Mouse (Mus musculus): Measurements from ENCODE around the gene Ttll5. TPM values are rescaled to one million over a fixed set of nuclear protein-coding genes. Genes with fewer than 3 reads are reported as not detected.

Ttll5 gene
- total RNA-seq, 2 experiments from 2014 or later = 13.1 to 24.7 TPM

DNA sequence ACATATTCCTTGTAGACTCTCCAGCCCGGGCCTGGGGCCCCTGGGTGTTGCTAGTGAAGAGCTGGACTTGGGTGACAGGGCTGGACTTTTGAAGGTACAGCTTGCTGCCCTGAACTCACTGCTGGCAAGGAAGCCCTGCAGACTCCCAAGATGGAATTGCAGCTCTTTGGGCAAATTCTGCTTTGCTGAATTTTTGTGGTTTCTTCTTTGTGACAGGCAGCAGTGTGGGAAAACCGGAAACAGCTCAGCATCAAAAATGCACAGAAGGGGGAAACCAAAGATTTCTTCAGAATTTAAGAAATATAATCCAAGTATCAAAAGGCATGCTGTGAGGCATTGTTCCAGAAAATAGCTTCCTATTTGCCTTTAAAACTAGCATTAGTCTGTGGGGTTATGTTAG lies 189.7 kb downstream of the Ttll5 start:
- no peak for DNase-seq

DNA sequence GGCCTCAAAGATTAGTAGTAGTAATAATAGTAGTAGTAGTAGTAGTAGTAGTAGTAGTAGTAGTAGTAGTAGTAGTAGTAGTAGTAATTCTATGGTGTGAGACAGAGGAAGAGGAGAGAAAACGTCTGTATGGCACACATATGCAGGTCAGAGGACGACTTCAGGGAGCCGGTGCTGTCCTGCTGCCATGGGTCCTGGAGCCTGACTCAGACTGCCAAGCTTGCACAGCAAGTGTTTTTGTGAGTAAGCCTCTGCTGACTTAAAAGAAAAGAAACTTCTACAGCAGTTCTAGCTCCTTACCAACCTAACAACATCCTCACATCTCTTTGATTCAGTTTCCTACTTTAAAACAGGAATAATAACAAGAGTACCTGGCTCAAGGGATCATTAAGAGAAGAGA lies 190.2 kb downstream of the Ttll5 start:
- no peak for DNase-seq

DNA sequence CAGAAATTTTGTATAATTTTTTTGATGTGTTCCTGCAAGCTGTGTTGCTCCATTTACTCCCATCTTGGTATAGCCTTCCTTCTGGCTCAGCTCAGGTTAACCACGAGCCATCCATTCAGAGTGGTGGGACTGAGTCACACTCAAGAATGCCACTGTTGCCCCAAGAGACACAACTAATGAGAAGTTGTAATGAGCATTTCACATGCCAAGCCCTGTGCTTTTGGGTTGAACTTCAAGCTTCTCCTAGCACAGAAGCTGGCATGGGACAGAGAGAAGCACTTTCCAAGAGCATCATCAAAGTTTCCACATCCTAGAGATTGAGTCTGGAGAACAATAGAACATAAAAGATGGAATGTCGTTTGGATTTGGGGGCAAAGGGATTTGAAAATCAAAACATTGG lies 190.7 kb downstream of the Ttll5 start:
- no peak for DNase-seq

DNA sequence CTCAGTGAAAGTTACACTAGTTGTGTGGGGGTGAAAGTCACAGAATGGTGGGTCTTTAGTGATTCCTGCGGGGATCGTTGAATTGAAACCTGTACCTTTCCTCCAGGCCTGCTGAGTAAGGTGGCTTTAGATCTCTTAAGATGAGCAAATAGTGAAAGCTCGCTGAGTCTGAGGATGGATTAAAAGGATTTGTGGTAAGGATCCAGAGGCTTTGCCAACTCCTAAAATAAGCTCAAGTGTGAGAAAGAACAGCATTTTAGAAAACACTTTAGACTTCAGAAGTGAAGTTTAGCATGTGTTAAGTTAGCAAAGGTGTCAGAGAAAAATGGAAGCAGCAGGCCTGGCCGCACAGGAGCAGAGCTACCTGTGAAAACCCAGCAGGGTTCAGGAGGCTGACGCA lies 192.9 kb downstream of the Ttll5 start:
- no peak for DNase-seq

DNA sequence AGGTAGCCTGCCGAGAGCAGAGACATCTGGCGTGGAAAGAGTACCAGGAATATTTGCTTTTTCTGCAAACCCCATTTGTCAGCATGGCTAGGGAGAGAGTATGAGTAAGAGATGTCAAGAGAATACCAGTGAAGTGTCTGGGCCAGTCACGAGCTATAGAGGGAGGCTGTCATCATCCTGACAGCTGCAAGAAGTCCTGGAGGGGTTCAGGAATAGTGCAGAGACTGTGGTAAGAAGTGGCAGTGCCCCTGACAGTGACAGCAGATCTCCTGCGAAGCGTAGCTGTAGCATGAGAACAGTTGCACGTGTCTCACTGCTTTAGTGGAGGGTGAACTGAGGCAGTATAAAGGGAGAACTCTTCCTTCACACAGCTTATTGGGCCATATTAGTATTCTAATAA lies 197.1 kb downstream of the Ttll5 start:
- no peak for DNase-seq

DNA sequence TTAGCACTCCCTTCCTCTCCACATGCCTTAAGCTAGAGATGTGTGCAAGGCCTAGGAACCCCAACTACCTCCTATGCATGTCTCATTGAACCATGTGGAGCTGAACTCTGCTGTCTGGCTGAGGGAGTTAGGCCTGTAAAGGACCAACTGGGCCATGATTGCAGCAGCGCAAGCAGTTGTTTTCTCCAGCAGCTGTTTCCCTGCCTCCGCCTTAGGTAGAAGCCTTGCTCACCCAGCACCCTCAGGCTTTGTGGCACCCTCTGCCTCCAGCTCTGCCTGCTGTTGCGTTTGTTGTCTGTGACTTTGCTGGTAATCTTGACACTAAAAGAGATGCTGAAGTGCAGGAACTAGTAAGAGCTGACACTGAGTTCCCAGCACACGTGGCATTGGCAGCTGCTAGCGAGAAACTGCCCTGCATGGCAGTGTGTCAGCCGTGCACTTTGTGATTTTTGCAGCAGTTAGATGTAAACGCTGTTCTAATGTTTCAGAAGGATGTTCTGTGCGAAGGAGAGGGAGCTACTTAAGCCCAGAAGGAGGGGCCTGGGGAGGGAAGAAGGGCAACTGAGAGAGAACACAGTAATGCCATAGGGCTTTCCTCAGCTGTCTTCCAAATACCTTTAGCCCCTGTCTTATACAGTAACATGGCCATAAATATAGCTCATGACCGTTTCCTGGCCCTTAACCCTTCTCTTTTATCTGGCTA lies 198.0 kb downstream of the Ttll5 start:
- no peak for DNase-seq

DNA sequence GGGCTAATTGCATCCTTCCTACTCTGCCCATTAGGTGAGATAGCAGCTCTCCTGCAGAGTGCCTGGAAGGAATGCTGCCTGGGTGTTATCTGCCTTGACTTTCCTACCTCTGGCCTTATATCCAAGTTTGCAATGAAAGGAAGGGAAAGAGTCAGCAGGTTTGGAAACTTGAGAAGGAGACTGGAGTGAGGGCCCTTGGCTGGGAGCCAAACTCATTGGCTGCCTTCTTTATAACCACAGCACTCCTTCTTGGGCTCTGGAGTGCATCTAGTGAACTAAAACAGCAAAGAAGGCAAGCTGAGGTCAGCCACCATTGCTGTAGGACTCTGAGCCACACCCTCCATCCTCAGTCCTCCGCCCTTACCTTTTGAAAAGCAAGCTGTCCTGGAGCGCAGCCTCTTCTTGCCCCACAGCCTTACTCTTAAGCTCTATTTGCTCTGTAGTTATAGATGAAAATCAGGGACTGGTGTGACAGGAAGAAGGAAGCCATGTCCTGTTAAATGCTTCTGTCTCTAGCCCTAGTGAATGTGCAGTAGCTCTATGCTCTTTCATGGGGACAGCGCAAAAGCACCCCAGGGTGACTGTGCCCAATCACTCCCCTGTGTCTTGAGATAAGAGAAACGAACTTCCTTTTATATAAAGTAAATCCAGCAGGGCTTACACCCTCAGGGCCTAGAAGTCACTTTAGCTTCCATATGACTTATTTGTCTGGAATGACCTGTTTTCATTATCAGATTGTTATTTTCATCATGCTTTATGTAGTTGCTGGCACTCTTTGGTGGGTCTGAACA lies 198.8 kb downstream of the Ttll5 start:
- peak; percentile 36 for DNase-seq

DNA sequence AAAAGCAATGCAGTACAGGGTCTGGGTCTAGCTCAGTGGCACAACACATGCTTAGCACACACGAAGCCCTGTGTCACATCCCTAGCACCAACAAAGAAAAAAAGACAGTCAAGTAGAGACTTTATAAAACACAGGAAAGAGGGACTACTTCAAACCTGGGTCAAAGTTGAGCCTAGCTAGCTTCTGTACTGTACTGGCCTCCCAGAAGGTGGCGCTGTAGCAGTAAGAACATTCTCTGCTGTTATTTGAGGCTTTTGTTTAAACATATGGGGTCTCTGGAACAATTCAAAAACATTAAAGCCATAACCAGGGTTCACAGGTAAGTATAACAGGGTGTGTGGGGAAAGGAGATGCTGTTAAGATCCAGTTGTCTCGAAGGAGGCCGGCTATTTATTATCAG lies 200.0 kb downstream of the Ttll5 start:
- DNase-seq = peak; percentile 58

DNA sequence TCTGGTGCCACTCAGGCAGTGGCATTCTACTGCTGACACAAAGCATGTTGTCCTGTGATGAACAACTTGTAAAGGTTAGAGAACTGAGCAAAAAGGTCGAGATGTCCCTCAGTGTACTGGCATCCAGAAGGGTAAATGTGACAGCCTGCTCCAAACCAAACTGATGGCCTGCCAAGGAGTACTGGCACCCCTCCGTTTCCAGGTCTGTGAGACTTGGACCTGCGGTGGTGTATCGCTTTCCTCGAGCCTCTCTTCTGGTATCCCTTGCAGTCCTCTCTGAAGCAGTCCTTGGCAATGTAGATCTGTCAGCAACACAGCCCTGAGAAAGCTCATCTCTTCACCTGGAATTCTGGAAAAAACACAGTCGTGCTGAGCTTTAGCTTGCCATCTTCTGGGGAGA lies 201.0 kb downstream of the Ttll5 start:
- no peak for DNase-seq

DNA sequence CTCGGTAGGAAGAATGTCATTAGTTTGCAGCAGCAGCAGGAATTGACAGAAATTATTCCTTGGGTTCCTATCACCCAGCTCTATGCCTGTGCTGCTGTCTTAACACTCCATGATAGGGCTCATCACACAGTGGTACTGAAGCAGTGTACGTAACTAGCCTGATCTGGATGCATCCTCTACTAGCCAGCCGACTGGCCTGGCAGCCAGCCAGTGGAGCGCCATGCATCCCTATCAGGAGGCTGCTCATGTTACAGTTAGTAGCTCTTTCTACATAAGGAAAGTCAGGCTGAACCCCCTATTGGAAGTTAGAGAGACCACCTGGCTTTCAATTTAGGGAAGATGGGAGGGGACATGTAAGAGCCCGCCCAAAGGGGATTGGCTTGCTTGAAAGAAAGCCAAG lies 202.5 kb downstream of the Ttll5 start:
- peak; percentile 36 for DNase-seq

DNA sequence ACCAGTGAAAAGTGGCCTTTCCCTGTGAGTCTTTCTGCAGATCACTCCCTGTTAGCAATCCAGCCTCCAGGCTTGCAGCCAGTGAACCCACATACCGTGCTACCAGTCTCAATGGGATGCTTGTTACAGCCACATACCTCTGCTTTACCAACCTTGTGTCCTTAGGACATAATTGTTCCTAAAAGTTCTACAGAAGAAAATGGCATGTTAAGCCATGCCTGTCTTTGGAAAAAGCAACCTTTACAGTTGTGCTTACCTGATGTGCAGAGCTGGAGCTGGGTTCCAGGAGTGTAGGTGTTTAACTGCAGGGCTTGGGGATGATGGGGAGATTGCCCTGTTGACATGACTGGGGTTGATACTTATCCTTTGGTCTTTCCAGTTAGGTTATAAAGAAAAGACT lies 203.3 kb downstream of the Ttll5 start:
- DNase-seq = no peak

DNA sequence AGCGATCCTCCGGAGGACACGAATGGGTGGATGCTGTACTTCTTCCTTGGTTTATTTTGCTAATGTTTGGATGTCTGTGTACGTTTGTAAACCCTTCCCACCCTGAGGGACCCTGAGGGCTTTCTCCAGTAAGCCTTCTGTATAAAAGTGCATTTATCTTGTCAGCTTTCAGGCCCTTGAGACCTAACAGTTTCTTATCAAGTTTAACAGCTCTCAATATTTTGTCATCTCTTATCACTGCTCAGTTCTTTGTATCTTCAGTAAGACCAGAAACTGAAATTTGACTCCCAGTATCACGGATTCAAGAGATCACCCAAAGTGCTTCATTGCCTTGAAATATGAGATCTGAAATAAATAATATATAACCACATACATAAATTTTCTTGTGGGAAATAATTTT lies 206.5 kb downstream of the Ttll5 start:
- DNase-seq = no peak

DNA sequence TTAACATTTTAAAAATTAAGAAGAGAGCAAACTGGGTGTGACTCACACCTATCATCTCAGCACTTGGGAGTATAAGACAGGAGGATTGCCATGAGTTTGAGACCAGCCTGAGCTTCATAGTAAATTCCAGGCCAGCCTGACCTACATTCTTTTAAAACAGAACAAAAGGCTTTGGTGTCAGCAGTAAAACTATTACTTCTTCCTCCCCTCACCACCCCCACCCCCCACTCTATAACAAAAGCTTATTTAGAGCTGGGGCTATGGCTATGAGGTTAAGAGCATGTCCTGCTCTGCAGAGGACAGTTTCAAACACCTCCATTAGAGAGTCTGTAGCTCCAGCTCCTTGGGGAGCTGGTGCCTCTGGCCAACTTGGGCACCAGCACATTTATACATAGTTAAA lies 211.1 kb downstream of the Ttll5 start:
- no peak for DNase-seq

DNA sequence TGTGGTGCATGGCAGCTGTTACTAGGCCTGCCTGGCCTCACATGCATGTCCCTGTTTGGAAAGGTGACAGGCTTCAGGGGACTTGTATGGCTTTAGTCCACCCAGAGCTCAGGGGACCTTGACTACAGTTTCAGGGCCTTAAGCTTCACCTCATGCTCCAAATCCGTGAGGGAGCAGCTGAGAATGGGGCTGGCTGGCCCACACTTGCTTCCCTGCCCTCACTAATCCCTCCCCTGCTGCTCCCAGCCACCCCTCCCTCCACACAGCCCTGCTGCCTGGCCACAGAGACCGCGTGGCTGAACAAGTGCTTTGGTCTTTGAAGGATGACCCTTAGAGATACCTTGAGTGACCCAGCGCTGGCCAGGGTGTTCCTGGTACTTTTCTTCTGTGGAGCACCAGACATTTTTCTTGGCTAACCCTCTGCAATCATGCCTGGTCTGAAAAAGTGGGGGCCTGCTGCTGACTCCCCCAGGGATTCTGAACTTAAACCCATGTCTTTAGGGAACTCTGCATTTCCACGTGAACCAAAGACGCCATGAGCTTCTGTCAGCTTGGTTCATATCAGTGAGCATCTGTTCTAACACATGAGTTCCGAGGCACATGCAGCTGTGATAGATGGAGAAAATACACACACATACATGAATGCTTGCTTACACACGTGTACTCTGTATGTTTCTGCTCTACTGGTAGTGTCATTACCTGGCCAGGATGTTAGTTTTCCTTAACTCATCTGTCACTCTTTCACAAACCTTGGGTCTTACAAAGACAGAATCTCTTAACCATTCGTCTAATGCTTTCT lies 212.1 kb downstream of the Ttll5 start:
- peak; percentile 21 for DNase-seq

DNA sequence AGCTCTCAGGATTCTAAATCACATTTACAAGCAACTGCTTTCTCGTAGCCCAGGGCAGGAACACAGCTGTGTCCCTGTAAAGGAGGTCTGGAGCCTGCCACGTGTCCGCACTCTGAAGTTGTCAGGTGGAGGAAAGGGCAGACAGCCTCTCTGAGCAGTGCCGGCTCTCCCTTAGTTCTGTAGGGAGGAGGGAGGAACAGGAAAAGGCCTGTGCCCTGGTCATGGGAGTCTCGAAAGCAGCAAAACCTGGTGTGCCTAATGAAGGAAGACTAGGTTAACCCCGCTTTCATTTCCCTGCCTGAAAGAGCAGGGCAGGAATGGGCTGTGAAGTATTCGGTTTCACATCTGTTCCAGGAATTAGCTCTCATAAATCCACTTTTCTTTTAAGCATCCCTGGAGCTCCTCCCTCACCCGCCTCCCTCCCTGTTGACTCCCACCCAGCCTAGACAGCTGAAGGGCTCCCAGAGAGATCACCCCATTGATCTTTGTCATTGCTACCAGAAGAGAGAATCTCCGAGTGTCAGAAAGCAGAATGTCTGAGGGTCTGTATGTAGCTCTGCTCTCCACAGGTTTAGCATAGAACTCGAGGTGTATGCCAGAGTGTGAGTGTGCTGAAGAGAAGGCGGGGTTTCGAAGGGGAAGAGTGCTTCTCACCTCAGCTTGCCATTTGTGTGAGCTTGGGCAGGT lies 212.9 kb downstream of the Ttll5 start:
- peak; percentile 19 for DNase-seq

DNA sequence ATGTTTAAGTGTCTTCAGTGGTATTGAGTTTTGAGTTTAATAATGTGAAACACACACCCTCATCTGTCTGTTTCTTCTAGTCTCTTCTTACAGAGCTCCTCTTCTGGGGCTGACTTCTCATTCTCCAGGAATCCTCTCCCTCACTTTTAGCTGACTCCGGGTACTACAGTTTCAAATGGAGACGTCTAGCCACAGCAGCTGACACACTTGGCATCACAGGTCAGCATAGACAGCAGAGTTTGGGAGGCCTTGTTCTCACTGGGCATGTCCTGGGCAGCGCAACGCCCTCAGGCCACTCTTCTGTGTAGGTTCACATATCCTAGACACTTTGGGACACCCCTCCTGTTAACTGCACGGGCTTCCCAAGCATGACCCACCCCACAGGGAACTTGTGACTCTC lies 214.6 kb downstream of the Ttll5 start:
- DNase-seq = no peak

DNA sequence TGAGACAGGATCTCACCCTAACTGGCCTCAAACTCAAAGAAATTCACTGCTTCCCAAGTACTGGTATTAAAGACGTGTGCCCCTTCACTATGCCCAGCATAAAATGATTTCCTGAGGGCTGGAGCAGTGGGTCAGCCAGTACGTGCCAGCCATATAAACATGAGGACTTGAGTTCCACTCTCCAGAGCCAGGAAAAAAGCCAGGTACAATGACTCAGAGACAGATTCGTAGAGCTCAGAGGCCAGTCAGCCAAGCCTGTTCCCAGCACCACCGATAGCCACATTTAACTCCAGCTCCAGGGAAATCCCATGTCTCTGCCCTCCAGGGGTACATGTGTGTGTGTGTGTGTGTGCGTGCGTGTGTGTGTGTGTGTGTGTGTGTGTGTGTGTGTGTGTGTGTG lies 215.3 kb downstream of the Ttll5 start:
- no peak for DNase-seq

DNA sequence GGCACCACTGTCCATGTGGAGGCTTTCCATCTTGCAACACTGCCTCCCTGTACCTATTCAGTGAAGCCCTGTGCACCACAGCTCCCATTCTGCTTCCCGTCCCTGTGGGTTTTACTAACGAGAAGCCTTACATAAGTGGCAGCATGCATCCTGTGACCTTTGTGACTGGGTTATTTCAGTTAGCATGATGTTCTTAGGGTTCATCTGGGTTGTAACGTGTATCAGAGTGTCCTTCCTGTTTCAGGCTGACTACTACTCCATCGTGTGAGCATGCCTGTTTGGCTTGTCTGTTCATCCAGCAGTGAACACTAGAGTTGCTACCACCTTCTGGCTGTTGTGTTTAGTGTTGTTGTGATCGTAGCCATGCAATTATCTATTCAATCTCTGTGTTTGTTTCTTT lies 221.7 kb downstream of the Ttll5 start:
- DNase-seq = no peak

DNA sequence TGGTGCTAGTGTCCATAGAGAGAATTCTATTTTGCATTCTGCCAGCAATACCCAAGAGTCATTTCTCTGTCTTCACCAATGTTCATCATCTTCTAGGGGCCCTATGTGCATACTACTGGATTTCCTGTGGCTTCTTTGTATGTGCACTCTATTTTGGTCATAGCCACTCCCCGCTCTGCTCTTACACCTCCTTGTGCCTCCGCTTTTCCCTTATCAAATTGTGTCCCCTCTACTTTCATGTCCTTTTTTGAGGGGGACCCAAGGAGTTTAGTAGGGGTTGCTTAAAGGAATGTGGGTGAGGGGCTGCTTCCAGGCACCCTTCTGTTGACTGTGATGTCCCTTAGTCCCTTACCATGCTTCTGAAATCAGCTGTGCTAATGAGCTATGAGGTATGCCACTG lies 222.3 kb downstream of the Ttll5 start:
- no peak for DNase-seq

DNA sequence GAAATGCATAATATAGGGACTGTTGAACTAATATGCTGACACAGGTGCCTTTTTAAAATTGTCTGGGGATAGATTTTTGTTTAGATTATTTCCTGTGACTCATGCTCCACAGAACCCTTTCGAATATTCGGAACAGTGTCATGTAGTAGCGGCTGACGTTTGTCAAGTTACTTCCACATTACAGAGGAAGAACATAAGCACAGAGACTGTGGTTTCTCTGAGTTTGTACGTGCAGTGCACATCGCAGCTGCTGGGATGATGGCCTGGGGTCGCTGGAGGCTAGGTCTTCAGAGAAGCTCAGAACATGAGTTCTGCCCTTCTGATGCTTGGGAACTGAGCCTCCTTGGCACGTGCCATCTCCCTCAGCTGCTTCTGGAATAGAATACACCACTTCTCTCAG lies 222.9 kb downstream of the Ttll5 start:
- no peak for DNase-seq

DNA sequence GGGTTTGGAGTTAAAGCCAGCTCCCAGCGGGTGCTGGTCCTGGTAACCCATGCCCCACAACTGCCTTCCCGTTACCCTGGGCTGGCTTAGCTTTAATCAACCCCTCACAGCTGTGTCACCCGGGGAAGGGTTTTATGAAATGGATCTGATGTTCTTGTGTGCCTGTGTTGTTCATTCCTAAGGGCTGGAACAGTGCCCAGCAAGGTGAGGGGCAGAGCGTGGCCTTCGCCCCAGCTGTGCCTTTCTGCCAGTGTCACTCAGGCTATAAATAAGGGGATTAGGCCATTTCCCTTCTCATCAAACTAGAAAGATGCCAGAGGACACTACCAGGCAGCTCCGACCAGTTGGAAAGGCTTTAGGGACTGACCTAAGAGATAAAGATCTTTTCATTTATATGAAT lies 225.4 kb downstream of the Ttll5 start:
- no peak for DNase-seq

DNA sequence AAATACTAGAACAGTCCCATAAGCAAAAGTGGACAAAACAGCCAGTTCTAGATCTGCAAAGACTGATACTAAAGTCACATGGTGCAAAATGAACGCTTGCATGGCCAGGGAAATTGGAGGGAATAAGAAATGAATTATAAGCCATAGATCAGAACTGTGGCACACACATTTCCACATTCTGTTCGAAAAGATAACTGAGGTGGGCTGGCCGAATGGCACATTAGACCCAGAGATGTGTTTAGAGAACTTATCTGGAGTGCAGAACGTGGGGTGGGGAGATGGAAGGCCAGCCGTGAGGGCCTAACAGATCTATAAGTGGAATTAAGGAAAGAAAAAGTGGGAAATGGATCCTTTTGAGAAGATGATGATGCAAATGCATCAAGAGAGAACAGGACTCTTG lies 227.0 kb downstream of the Ttll5 start:
- no peak for DNase-seq

DNA sequence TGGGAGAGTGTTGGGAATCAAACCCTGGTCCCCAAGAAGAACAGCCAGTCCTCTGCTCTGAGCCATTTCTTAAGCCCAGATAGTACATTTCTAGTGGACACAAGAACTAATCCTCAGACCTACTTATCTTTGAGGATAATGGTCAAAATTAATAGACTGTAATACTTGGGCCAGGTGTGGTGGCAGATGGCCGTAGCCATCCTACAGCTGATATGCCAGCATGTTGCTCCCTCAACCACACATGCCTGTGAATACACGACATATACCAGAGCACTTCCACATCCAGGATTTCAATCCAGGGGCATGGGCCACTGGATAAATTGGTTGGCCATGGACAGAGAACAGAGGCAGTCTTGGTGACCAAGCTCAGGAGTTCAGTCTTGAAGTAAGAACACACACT lies 230.8 kb downstream of the Ttll5 start:
- no peak for DNase-seq
